Mouse (Mus musculus) testis, adult 2 months (tissue): ENCODE measurements around the gene Slc25a33. TPM values are rescaled to one million over a fixed set of nuclear protein-coding genes. Genes with fewer than 3 reads are reported as not detected.
A peak's percentile ranks its signal among the peaks of the same experiment; 100 is the strongest.

Experiments
- H3K27ac ChIP-seq: fragments of 200-500 bp; 2 replicates; pipeline ENCODE4 v1.5.1; 2012; ENCODE audit warnings: low read depth, low read length; ENCODE audit not compliant: control insufficient read depth, insufficient read depth
- H3K27me3 ChIP-seq: fragments of 200-500 bp; 2 replicates; pipeline ENCODE4 v1.6.1; 2012; ENCODE audit warnings: mild to moderate bottlenecking, low read length, moderate library complexity; ENCODE audit not compliant: control insufficient read depth, insufficient read depth
- H3K36me3 ChIP-seq: fragments of 200-500 bp; 2 replicates; pipeline ENCODE4 v1.6.1; 2012; ENCODE audit warnings: mild to moderate bottlenecking, low read length; ENCODE audit not compliant: control insufficient read depth, insufficient read depth
- H3K4me1 ChIP-seq: fragments of 200-500 bp; 2 replicates; pipeline ENCODE4 v1.6.1; 2012; ENCODE audit warnings: low read length; ENCODE audit not compliant: control insufficient read depth, insufficient read depth
- H3K4me3 ChIP-seq: fragments of 200-500 bp; 2 replicates; pipeline ENCODE4 v1.5.1; 2012; ENCODE audit warnings: low read depth, mild to moderate bottlenecking, low read length, moderate library complexity, mixed read lengths; ENCODE audit not compliant: control insufficient read depth
- CTCF ChIP-seq: fragments of 200-500 bp; IDR thresholded peaks from 2 replicates; pipeline ENCODE4 v1.5.1; 2012; ENCODE audit warnings: low read depth, mild to moderate bottlenecking, inconsistent platforms, low read length, moderate library complexity; ENCODE audit not compliant: control insufficient read depth, insufficient read depth, insufficient replicate concordance
- POLR2A ChIP-seq: fragments of 200-500 bp; IDR thresholded peaks from 2 replicates; pipeline ENCODE4 v1.6.1; 2012; ENCODE audit warnings: low read depth, mild to moderate bottlenecking, inconsistent platforms, low read length, moderate library complexity; ENCODE audit not compliant: control insufficient read depth
- polyA plus RNA-seq: library from polyadenylated mRNA; depleted of rRNA; stranded (reverse); fragments of >200 nt; gene quantifications from 2 replicates; pipeline ENCODE4 v1.2.3, GENCODE M21; 2012

The Slc25a33 gene
- polyA plus RNA-seq, 1 experiment: 56.3 TPM

GRCm38 (mm10) chr4:149739478-149739877 lies 34.6 kb downstream of the Slc25a33 start:
- no peak overlapping the region for H3K27ac ChIP-seq

GRCm38 (mm10) chr4:149737383-149738324 lies 36.4 kb downstream of the Slc25a33 start, which contains the start of gene Tmem201:
Gene Tmem201, minus strand, starts transcription at chr4:149738044.
- peak within 1 kb of the TSS; percentile 92 for H3K4me3 ChIP-seq
- H3K36me3 ChIP-seq: no peaks in the 10 kb centered on the region
- TF ChIP-seq CTCF (peak; percentile 85), POLR2A (no peak)
- peaks cover 10% of the 10 kb centered on the region for H3K4me1 ChIP-seq
- H3K27me3 ChIP-seq: no peaks in the 10 kb centered on the region
- H3K27ac ChIP-seq: peak within 1 kb of the TSS; percentile 69

More at GRCm38 (mm10) chr4:149739478-149739877, 34.6 kb downstream of the Slc25a33 start:
- Histone ChIP-seq H3K4me1 (peaks cover 10% of the 10 kb centered on the region), H3K36me3 (no peaks in the 10 kb centered on the region), H3K4me3 (no peak overlapping the region), H3K27me3 (no peaks in the 10 kb centered on the region)
- TF ChIP-seq POLR2A: no peak
- TF ChIP-seq CTCF: no peak

DNA sequence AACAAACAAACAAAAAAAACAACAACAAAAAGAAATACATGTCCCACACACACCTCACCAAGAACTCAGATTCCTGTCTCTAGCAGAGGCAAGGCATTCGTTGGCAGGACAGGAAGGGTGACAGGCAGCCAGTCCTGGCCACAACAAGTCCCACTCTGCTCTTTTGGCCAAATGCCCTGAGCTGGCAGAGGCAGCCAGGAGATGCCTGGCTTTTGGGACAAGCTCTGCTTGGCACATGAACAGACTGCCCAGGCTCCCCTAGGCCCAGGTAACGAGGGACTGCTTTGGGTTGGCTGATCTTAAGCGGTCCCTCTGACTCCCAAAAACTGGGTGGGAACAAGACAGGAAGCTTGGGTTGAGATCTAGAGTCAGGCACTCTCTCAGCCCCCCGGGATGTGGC lies 37.5 kb downstream of the Slc25a33 start:
- H3K27ac ChIP-seq: no peak overlapping the region
- TF ChIP-seq POLR2A: no peak
- TF ChIP-seq CTCF: no peak
- no peak overlapping the region for H3K4me3 ChIP-seq
- H3K27me3 ChIP-seq: no peaks in the 10 kb centered on the region
- no peaks in the 10 kb centered on the region for H3K36me3 ChIP-seq
- H3K4me1 ChIP-seq: peaks cover 10% of the 10 kb centered on the region

DNA sequence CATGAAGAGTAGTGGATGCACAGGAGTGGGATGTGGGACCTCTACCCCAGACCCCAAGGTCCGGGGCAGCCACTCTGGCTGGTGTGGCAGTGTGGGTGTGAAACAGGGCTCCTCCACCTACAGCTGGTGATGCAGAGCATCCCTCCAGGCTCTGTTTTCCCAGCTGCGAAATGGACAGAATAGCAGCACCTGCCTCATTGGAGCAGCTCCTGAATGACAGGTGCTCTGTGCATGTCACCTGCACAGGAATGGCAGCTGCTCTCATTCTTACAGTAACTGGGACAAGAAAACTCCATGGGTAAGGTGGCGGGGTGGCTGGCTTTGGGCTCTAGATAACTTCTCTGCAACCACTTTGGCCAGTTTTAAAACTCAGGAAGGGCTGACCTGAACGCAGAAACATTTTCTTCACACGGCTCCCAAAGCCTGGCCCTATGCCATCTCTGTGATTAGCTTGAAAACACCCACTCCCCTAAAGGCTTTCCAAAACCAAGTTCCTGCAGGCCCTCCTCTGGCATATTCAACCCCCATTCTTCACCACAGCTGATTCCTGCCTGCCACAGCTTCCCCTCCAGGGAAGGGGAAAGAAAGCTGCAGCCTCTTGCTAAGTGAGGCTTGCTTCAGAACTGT lies 38.3 kb downstream of the Slc25a33 start:
- Histone ChIP-seq H3K4me1 (peaks cover 10% of the 10 kb centered on the region), H3K36me3 (no peaks in the 10 kb centered on the region), H3K4me3 (no peak overlapping the region), H3K27ac (no peak overlapping the region), H3K27me3 (no peaks in the 10 kb centered on the region)
- TF ChIP-seq POLR2A (no peak), CTCF (no peak)

DNA sequence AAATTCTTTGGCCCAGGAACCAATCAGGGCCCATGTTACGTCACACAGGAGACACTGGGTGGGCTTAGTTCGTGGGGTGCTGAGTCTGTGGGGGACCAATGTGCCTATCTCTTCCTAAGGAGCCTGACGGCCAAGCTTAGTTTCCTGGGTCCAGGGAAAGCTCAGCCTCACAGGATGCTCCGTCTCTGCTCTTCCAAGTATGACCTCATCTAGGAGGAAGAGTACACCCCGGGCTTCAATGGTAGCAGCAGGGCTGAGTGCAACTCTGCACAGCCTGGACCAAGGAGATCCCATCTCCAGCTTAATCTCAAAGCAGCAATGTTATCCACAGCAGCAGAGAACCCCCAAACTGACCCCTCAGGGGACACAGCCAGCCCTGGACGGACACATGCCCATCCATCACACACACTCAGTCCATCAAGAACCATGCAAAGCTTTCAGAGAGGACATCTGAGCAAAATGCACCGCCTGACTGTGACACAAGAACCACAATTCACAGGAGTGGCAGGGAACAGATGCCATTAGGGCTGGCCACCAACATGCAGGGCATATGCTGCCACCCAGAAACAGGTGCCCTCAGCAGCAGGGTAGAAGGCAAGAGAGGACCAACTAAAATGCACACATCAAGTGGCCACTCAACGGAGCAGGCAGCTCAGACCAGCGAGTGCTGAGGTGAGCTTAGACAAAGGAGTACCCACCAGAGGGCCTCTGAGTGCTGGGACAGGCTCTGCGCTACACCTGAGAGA lies 39.2 kb downstream of the Slc25a33 start:
- H3K27ac ChIP-seq: no peak overlapping the region
- H3K4me3 ChIP-seq: no peak overlapping the region
- no peak for TF ChIP-seq CTCF
- TF ChIP-seq POLR2A: no peak
- H3K27me3 ChIP-seq: no peaks in the 10 kb centered on the region
- peaks cover 10% of the 10 kb centered on the region for H3K4me1 ChIP-seq
- H3K36me3 ChIP-seq: no peaks in the 10 kb centered on the region

- H3K4me1 ChIP-seq: peaks cover 10% of the 10 kb centered on the region
- TF ChIP-seq POLR2A (no peak), CTCF (no peak)
- no peak overlapping the region for H3K4me3 ChIP-seq
- no peaks in the 10 kb centered on the region for H3K36me3 ChIP-seq
- no peaks in the 10 kb centered on the region for H3K27me3 ChIP-seq
- H3K27ac ChIP-seq: no peak overlapping the region
These were observed 39.8 kb downstream of the Slc25a33 start for GRCm38 (mm10) chr4:149734246-149734645.

- no peaks in the 10 kb centered on the region for H3K36me3 ChIP-seq
- H3K4me3 ChIP-seq: no peak overlapping the region
- TF ChIP-seq POLR2A: no peak
- TF ChIP-seq CTCF: no peak
- H3K27me3 ChIP-seq: no peaks in the 10 kb centered on the region
- H3K4me1 ChIP-seq: peaks cover 10% of the 10 kb centered on the region
- no peak overlapping the region for H3K27ac ChIP-seq
These were observed 40.3 kb downstream of the Slc25a33 start for GRCm38 (mm10) chr4:149733748-149734147.

DNA sequence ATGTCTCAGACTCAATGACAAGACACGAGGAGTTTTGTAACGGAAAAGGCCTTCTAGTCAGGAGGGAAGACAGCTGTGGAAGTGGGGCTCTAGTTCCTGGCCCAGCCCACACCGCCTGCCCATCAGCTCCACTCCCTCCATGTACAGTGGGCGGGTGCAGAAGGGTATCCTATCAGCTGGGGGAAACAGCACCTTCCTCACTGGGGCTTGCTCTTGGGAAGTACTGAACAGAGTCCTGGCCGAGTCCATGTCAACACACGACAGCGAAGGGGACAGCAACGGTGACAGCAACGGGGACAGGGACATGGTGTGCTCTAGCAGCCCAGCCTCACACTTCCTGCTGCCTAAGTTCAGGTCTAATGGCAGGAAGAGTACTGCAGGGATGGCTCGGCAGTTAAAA lies 41.3 kb downstream of the Slc25a33 start:
- no peak overlapping the region for H3K27ac ChIP-seq
- TF ChIP-seq CTCF: no peak
- TF ChIP-seq POLR2A: no peak
- H3K36me3 ChIP-seq: no peaks in the 10 kb centered on the region; the same call in 1 of the 2 replicates
- peaks cover 8% of the 10 kb centered on the region for H3K4me1 ChIP-seq
- H3K4me3 ChIP-seq: no peak overlapping the region
- H3K27me3 ChIP-seq: no peaks in the 10 kb centered on the region
